Mouse (Mus musculus) MN1 (cell line): ENCODE measurements around the gene Bglap3.
"Not testable (repeated sequence)": the region's sequence is repeated elsewhere in the genome, so short reads cannot be mapped to it uniquely, and the experiment has no call there.

Experiments used
- DNase-seq: peaks from one replicate; pipeline ENCODE4 v3.0.0-alpha.2; 2016; ENCODE audit warnings: low spot score

The Bglap3 gene

GRCm38 (mm10) chr3:88376644-88377043 is 4.1 kb upstream of the Bglap3 start:
- DNase-seq, result not testable (repeated sequence)

- DNase-seq, result peak; percentile 57
These were observed 3.4 kb upstream of the Bglap3 start for GRCm38 (mm10) chr3:88375750-88376626.

DNA sequence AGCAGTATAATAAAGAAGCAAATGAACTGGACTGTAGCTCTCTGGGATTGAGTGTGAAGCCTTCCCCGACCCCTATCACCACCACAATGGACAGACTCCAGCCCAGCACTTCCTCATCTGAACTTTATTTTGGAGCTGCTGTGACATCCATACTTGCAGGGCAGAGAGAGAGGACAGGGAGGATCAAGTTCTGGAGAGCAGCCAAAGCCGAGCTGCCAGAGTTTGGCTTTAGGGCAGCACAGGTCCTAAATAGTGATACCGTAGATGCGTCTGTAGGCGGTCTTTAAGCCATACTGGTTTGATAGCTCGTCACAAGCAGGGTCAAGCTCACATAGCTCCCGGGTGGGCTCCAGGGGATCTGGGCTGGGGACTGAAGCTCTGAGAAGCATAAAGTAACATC is 4.0 kb downstream of the Bglap3 start:
- DNase-seq, result not testable (repeated sequence)

GRCm38 (mm10) chr3:88367517-88367916 is 5.0 kb downstream of the Bglap3 start:
- not testable (repeated sequence) for DNase-seq

GRCm38 (mm10) chr3:88366830-88367428 is 5.6 kb downstream of the Bglap3 start:
- not testable (repeated sequence) for DNase-seq

- no peak for DNase-seq
These were observed 6.7 kb downstream of the Bglap3 start for GRCm38 (mm10) chr3:88365705-88366361.

GRCm38 (mm10) chr3:88364337-88364736 is 8.2 kb downstream of the Bglap3 start, which contains the start of gene Paqr6:
TSS of gene Paqr6 (plus strand) at chr3:88364584.
- no peak for DNase-seq

- DNase-seq, result no peak
These were observed 8.8 kb downstream of the Bglap3 start for GRCm38 (mm10) chr3:88363700-88364099.

DNA sequence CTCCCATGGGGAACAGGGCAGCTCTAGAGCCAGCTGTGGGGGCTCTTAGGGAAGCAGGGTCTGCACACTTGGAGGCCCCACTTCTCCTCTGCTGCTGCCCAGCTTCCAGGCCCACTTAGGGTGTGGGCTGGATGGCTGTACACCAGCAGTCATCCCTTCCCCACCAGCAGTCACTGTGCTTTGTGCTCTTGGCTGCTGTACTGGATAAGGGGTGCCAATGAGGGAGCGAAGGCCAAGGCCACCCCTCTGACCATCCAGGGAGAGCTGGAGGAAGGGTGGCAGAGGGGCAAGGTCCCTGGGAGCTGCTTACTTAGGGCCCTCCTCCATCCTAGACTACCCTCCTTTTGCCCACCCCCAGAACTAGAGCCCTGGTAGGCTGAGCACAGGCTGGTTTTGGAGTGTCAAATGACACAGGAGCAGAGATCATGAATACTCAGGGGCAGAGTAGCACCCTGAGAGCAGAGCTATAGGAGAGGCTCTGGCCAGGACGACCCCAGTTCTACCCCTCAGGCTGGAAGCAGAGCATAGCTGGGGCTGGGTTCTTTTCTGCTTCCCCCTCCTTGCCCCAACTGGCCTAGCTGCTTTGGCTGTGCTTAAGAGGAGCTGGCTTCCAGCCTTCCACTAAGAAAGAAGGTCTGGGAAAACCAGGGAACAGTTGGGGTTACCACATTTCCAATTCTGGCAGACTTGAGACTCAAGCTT is 10.8 kb downstream of the Bglap3 start:
- no peak for DNase-seq

DNA sequence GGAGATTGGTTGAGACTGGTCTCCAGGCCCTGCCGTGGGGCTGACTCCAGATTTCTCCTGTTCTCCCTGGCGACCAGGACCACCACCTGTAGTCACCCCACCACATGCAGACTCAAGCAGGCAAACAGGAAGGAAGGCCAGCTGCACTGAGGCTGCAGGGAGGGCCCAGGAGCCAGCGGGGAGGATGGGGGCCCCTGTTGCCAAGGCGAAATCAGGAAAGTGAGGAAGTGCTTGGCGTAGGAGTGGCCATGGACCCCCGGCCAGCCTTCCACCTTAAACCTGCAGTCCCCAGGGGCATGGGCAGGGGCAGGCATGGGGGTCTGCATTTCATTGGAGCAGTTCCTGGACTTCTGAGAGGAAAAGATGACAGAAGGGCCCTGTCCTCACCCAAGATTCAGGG is 11.4 kb downstream of the Bglap3 start:
- no peak for DNase-seq

DNA sequence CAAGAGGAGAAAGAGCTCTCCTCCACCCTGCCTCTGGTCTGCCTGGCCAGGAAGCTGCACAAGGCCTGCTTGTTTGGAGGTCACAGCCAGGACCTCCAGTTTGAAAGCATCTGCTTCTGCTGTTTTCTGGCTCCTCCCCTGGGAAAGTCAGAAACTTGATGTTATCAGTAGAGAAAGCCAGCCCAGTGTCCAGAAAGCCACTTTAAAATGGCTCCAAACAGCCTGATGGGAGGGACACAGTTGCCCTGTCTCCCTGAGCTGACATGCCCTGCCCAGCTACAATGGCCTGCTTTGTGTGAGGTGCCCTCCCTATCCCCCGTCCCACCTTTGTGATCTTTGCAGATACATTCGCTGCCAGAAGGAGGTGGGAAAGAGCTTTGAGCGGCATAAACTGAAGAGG is 12.6 kb downstream of the Bglap3 start:
- DNase-seq, result peak; percentile 82

- peak; percentile 53 for DNase-seq
These were observed 13.0 kb downstream of the Bglap3 start for GRCm38 (mm10) chr3:88359584-88359983.

DNA sequence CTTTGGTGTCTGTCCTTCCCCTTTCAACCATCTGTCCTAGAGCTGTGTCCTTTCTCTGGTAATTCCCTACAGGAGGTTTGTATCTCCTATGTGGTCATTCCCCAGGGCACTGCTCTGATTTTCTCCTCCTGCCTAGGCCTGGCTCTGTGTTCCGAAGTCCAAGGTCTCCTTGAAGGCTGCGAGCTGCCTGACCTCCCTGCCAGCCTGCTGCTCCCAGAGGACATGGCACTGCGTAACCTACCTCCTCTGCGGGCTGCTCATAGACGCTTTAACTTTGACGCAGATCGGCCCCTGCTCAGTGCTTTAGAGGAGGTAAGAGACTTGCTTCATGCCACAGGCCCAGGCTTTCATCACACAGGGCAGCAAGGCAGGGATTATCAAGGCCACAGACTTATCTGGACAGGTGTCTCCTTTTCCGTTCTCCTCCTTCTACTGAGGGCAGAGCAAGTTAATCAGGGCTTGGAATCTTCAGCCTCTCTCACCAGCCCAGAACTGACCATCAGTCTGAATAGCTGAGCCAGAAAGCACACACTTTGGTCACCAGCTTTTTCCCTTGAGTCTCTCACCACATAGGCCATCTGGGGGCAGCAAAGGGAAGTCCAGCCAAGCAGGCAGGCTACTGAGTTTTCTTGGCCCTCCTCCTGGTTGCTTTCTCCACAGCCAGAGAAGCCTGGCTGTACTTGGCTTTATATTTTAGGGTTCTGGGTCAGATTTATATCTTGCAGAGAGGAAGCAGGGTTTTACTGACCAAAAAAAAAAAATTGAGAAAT is 18.0 kb downstream of the Bglap3 start:
- DNase-seq, result peak; percentile 59

GRCm38 (mm10) chr3:88352907-88353306 is 19.6 kb downstream of the Bglap3 start:
- DNase-seq, result no peak

- no peak for DNase-seq
These were observed 21.8 kb downstream of the Bglap3 start for GRCm38 (mm10) chr3:88350732-88351131.

DNA sequence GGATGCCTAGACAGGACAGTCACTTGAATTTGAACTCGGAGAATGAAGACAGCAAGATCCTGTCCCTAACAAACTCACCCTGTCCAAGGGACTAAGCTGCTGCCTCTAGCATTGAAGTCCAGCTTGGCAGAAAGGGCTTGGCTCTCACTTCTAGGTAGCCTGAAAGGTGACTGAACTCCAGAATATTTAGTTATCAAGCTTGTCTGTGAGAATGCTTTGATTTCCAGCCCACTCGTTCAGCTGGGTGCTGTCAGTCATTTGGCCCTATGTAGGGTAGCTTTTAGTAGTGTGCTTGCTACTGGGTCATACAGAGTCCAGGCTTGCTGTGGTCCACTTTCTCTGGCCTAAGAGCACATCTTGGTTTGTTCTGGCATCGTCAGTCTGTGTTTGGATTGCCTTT is 33.5 kb downstream of the Bglap3 start:
- DNase-seq, result no peak

DNA sequence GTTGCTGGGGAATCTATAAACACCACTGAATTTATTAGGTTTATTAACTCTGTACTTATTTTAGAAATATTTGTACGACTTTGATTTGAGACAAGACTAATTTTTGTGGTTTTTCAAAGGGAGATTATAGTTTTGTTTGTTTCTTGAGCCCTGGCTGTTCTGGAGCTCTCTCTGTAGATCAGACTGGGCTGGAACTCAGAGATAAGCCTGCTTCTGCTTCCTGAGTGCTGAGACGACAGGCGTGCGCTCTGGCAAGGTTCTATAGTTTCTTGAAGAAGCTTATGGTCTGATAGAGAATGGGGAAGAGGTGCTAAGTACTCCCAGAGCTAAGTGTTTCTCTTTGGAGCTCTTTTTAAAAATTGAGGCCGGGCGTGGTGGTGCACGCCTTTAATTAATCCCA is 34.2 kb downstream of the Bglap3 start:
- DNase-seq, result no peak

DNA sequence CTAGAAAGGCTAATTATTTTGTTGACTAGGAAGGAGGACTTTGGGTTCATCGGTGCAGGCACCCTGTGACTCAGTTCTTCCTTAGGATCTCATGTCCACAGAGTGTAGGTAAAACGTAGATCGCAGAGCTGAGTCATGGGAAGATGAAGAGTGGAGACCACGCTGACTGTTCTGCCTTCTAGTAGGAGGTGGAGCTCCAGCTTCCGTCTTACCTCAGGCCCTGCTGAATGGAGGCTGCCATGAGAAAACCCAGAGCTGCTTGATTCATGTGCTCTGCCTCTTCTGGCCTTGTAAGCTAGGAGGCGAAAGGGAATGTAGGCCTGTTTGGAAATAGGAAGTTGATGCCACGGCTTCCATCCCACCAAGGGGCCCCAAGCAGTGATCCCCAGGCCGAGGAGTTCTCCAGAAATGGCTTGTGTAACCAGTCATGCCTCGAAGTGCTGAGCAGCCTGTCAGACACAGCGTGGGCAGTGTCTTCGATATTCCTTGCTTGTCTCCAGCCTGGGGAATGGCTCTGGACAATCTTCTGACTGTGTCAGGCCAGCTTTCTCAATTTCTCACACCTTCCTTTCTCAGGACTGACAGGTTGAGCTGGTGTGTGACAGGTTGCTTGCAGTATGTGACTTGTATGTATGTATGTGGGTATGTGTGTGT is 35.0 kb downstream of the Bglap3 start:
- DNase-seq, result peak; percentile 22

GRCm38 (mm10) chr3:88336058-88337013 is 36.2 kb downstream of the Bglap3 start, which contains the start of the genes Tmem79 and Smg5:
TSS of gene Tmem79 (minus strand) at chr3:88336148.
TSS of gene Smg5 (plus strand) at chr3:88336260.
- DNase-seq, result peak; percentile 97
